Mouse (Mus musculus): ENCODE data around the gene Ftl1. TPM values are rescaled to one million over a fixed set of nuclear protein-coding genes. Genes with fewer than 3 reads are reported as not detected.
A peak's percentile ranks its signal among the peaks of the same experiment; 100 is the strongest.
"Not testable (repeated sequence)": the region's sequence is repeated elsewhere in the genome, so short reads cannot be mapped to it uniquely, and the experiment has no call there.

The Ftl1 gene
- polyA plus RNA-seq, 1 experiment from 2014 or later = 5,335 TPM

DNA sequence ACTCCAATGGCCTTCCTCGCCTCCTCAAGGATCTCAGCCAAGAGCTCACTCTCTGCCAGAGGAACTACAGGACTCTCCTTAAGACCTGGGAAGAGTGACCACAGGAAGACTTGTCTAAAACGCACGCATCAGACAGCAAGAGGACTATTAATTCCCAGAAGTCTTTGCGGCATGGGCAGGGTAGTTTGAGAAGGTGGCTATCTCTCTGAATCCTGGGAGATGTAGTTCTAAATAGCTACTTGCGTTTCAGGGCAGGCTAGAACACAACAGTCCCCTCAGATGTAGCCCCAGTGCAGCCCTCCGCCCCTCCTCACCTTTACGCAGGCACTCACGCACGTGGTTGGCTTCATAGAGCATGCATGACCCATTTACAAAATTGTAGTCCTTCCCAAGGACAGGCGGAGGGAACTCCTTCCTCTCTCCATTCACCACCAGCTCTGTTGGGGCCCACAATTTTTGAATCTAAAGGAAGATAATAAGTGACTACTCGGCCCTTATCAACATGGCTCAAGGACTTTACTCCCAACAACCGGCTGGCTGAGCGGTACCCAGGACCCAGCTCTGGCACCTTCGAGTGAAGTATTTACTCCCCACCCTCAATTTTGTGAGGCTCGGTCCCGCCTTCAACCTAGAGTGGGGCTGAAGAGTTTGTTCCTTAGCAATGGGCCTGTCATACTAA, 15.7 kb upstream of the Ftl1 start:
- Histone ChIP-seq H3K9ac (replicated peaks) (no peak overlapping the region), H3K4me1 (0 out of 2 replicates have a peak, but pooled peaks cover 2% of the 10 kb centered on the region), H3K4me3 (replicated peaks) (peak overlapping the region; percentile 9), H3K27ac (replicated peaks) (no peak overlapping the region), H3K27me3 (replicated peaks) (no peaks in the 10 kb centered on the region), H3K9me3 (replicated peaks) (no peaks in the 10 kb centered on the region), H3K4me2 (peak overlapping the region; percentile 30), H3K36me3 (no peaks in the 10 kb centered on the region)
- 75% methylated on average over 16 of the region's 16 CpGs for WGBS
- ATAC-seq (ENCODE audit: low FRiP score) = no peak

DNA sequence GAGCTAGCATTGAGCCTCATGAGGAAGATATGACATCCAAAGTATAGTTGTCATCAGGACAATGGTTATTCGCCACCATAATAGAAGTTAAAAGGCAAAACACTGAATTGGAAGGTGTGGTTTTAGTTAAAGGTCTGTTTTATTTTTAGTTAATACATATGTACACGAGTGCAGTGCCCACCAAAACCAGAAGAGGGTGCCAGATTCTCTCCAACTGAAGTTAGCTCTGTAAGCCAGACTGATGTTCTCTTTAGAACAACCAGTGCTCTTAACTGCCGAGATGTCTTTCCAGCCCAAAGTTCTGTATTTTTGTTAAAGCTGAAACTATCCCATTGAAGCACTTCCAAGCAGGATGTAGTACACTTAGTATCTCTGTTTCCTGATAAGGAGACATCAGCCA, 11.2 kb upstream of the Ftl1 start:
- Histone ChIP-seq H3K9me3 (replicated peaks) (no peaks in the 10 kb centered on the region), H3K4me2 (no peak overlapping the region), H3K27ac (replicated peaks) (no peak overlapping the region), H3K4me3 (replicated peaks) (no peak overlapping the region), H3K27me3 (replicated peaks) (no peaks in the 10 kb centered on the region), H3K4me1 (peaks cover 12% of the 10 kb centered on the region), H3K36me3 (no peaks in the 10 kb centered on the region), H3K9ac (replicated peaks) (no peak overlapping the region)
- WGBS = 8% methylated on average over 3 of the region's 3 CpGs
- ATAC-seq (ENCODE audit: low FRiP score) = no peak

DNA sequence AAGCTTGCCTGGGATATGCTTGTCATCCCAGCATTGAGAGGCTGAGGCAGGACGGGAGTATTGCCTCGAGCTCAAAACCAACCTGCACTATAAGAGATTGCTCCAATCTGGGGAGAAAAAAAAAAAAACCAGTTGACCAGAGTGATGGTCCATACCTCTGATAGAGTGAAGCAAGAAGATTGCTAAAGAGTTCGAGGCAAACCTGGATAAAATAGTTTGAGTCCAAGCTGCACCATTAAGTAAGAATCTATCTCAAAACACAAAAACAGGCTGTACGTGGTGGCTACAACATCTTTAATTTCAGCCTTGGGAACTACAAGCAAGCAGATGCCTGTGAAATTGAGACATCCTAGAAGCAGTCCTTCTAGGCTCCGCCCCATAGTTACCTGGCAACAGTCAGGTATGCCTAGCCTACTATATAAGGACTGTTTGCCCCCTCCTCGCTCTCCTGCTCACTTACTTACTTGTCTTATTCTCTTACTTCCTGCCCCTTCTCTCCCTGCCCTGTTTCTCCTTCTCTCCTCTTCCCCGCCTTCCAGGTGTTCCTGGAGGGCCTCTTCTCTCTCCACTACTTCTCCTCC, 7.5 kb upstream of the Ftl1 start:
- no peaks in the 10 kb centered on the region for H3K27me3 ChIP-seq (replicated peaks)
- peaks cover 25% of the 10 kb centered on the region for H3K36me3 ChIP-seq
- peak overlapping the region; percentile 36; the same call in 1 of the 2 replicates for H3K9ac ChIP-seq (replicated peaks)
- peak overlapping the region; percentile 96 for H3K4me2 ChIP-seq
- no peak for ATAC-seq (ENCODE audit: low FRiP score)
- H3K27ac ChIP-seq (replicated peaks) = 0 out of 2 replicates have a peak overlapping the region, but pooled peaks have one; percentile 41
- H3K4me1 ChIP-seq = peaks cover 34% of the 10 kb centered on the region
- no peaks in the 10 kb centered on the region for H3K9me3 ChIP-seq (replicated peaks)
- WGBS = 39% methylated on average over 7 of the region's 7 CpGs
- H3K4me3 ChIP-seq (replicated peaks) = peak overlapping the region; percentile 79

- Histone ChIP-seq H3K4me2 (peak within 1 kb of the TSS; percentile 96), H3K4me3 (replicated peaks) (peak within 1 kb of the TSS; percentile 79), H3K27me3 (replicated peaks) (no peaks in the 10 kb centered on the region), H3K4me1 (peaks cover 40% of the 10 kb centered on the region), H3K9me3 (replicated peaks) (no peaks in the 10 kb centered on the region), H3K27ac (replicated peaks) (peak within 1 kb of the TSS; percentile 80), H3K36me3 (peaks cover 30% of the 10 kb centered on the region), H3K9ac (replicated peaks) (peak within 1 kb of the TSS; percentile 89)
- peak; percentile 86 for ATAC-seq (ENCODE audit: low FRiP score)
- WGBS = under 1% methylated on average over 57 of the region's 58 CpGs
These were observed 6.8 kb upstream of the Ftl1 start, which contains the start of gene Bax for GRCm38 (mm10) chr7:45466283-45467089. Gene Bax, minus strand, starts transcription at chr7:45466898.

- no peak overlapping the region for H3K27ac ChIP-seq (replicated peaks)
- H3K4me3 ChIP-seq (replicated peaks) = peak overlapping the region; percentile 79
- H3K27me3 ChIP-seq (replicated peaks) = no peaks in the 10 kb centered on the region
- H3K4me1 ChIP-seq = peaks cover 48% of the 10 kb centered on the region
- WGBS = 81% methylated on average over 9 of the region's 9 CpGs
- peak overlapping the region; percentile 96 for H3K4me2 ChIP-seq
- ATAC-seq (ENCODE audit: low FRiP score) = no peak
- H3K9me3 ChIP-seq (replicated peaks) = no peaks in the 10 kb centered on the region
- H3K36me3 ChIP-seq = peaks cover 30% of the 10 kb centered on the region
- peak overlapping the region; percentile 89 for H3K9ac ChIP-seq (replicated peaks)
These were observed 5.9 kb upstream of the Ftl1 start for GRCm38 (mm10) chr7:45465549-45465948.

DNA sequence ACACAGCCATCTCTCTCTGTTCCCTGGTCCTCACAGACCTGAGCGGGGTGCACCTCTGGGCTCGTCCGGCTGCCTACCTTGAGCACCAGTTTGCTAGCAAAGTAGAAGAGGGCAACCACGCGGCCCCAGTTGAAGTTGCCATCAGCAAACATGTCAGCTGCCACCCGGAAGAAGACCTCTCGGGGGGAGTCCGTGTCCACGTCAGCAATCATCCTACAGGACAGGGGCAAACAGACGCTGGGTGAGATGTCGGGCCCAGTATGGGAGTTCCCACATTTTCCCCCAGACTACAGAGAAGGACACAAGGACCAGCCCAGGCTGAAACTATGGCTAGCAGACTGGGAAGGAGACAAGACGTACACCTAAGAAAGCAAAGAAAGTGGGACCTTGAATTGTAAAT, 5.4 kb upstream of the Ftl1 start:
- peaks cover 53% of the 10 kb centered on the region for H3K4me1 ChIP-seq
- ATAC-seq (ENCODE audit: low FRiP score) = no peak
- 97% methylated on average over 12 of the region's 12 CpGs for WGBS
- H3K9ac ChIP-seq (replicated peaks) = no peak overlapping the region
- no peaks in the 10 kb centered on the region for H3K9me3 ChIP-seq (replicated peaks)
- peak overlapping the region; percentile 96 for H3K4me2 ChIP-seq
- H3K4me3 ChIP-seq (replicated peaks) = peak overlapping the region; percentile 79; the same call in 1 of the 2 replicates
- peaks cover 30% of the 10 kb centered on the region for H3K36me3 ChIP-seq
- no peak overlapping the region for H3K27ac ChIP-seq (replicated peaks)
- no peaks in the 10 kb centered on the region for H3K27me3 ChIP-seq (replicated peaks)

- H3K4me2 ChIP-seq = no peak overlapping the region
- no peak overlapping the region for H3K9ac ChIP-seq (replicated peaks)
- no peak overlapping the region for H3K27ac ChIP-seq (replicated peaks)
- WGBS = 95% methylated on average over 7 of the region's 7 CpGs
- peaks cover 30% of the 10 kb centered on the region for H3K36me3 ChIP-seq
- no peaks in the 10 kb centered on the region for H3K27me3 ChIP-seq (replicated peaks)
- no peaks in the 10 kb centered on the region for H3K9me3 ChIP-seq (replicated peaks)
- no peak for ATAC-seq (ENCODE audit: low FRiP score)
- peaks cover 54% of the 10 kb centered on the region for H3K4me1 ChIP-seq
- no peak overlapping the region for H3K4me3 ChIP-seq (replicated peaks)
These were observed 4.5 kb upstream of the Ftl1 start for GRCm38 (mm10) chr7:45463987-45464778.

- not testable (repeated sequence) for H3K4me3 ChIP-seq (replicated peaks); H3K27ac ChIP-seq (replicated peaks); H3K9me3 ChIP-seq (replicated peaks); H3K4me2 ChIP-seq; ATAC-seq (ENCODE audit: low FRiP score); H3K27me3 ChIP-seq (replicated peaks); H3K9ac ChIP-seq (replicated peaks)
- Histone ChIP-seq H3K4me1 (peaks cover 59% of the 10 kb centered on the region), H3K36me3 (peaks cover 34% of the 10 kb centered on the region)
- 88% methylated on average over 4 of the region's 4 CpGs for WGBS
These were observed 3.2 kb upstream of the Ftl1 start for GRCm38 (mm10) chr7:45462868-45463267.

DNA sequence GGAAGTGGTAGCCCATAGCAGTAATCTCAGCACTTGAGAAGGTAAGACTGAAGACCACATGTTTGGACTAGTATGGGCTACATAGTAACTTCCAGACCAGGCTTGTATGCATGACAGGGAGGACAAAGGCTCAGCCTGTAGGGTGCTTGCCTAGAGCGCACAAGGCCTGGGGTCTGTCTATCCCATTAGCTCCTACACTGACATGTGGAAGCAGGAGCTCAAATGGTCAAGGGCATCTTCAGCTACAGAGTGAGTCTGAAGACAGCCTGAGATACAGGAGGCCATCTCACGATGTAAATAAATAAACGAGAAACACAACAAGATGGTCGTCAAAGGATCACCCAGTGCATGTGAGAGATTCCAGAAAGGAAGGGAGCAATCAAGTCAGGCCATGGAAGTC, 2.6 kb upstream of the Ftl1 start:
- Histone ChIP-seq H3K27me3 (replicated peaks) (no peaks in the 10 kb centered on the region), H3K4me1 (peaks cover 62% of the 10 kb centered on the region), H3K9ac (replicated peaks) (no peak overlapping the region), H3K36me3 (peaks cover 38% of the 10 kb centered on the region), H3K27ac (replicated peaks) (no peak overlapping the region), H3K9me3 (replicated peaks) (no peaks in the 10 kb centered on the region), H3K4me2 (no peak overlapping the region), H3K4me3 (replicated peaks) (no peak overlapping the region)
- no peak for ATAC-seq (ENCODE audit: low FRiP score)
- WGBS = 89% methylated on average over 4 of the region's 4 CpGs

GRCm38 (mm10) chr7:45461781-45462180, 2.1 kb upstream of the Ftl1 start:
- no peak for ATAC-seq (ENCODE audit: low FRiP score)
- WGBS = 75% methylated on average over 4 of the region's 4 CpGs
- no peaks in the 10 kb centered on the region for H3K27me3 ChIP-seq (replicated peaks)
- peaks cover 44% of the 10 kb centered on the region for H3K36me3 ChIP-seq
- H3K27ac ChIP-seq (replicated peaks) = no peak overlapping the region; the same call in 1 of the 2 replicates
- H3K4me1 ChIP-seq = peaks cover 62% of the 10 kb centered on the region
- H3K4me3 ChIP-seq (replicated peaks) = no peak overlapping the region
- no peaks in the 10 kb centered on the region for H3K9me3 ChIP-seq (replicated peaks)
- H3K9ac ChIP-seq (replicated peaks) = no peak overlapping the region
- H3K4me2 ChIP-seq = no peak overlapping the region

DNA sequence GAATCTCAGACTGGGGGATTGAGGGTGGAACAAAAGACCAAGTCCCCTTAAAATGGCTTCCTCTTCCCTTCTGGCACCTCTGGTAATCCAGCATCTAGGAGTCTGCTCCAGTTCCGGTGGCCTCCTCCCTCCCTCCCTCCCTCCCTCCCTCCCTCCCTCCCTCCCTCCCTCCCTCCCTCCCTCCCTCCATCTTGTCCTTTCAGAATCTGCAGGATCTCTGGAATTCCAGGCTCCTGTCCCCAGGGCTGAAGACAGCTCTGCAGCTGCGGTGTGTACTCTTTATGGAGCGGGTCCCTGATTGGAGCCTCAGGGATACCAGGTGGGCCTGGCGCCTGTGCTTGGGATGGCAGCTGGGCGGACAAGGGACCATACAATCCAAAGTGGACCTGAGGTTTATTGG, 1.6 kb upstream of the Ftl1 start:
- WGBS = 33% methylated on average over 5 of the region's 5 CpGs
- no peak for ATAC-seq (ENCODE audit: low FRiP score)
- Histone ChIP-seq H3K9me3 (replicated peaks) (no peaks in the 10 kb centered on the region), H3K9ac (replicated peaks) (no peak overlapping the region), H3K4me2 (peak overlapping the region; percentile 59; the same call in 1 of the 2 replicates), H3K36me3 (peaks cover 44% of the 10 kb centered on the region), H3K4me3 (replicated peaks) (no peak overlapping the region), H3K27me3 (replicated peaks) (no peaks in the 10 kb centered on the region), H3K27ac (replicated peaks) (peak overlapping the region; percentile 87), H3K4me1 (peaks cover 66% of the 10 kb centered on the region)

Data from neural tube, embryonic 15.5 days (tissue).